ENCODE assay signal across 32 mouse cellular contexts in the genomic region with DNA sequence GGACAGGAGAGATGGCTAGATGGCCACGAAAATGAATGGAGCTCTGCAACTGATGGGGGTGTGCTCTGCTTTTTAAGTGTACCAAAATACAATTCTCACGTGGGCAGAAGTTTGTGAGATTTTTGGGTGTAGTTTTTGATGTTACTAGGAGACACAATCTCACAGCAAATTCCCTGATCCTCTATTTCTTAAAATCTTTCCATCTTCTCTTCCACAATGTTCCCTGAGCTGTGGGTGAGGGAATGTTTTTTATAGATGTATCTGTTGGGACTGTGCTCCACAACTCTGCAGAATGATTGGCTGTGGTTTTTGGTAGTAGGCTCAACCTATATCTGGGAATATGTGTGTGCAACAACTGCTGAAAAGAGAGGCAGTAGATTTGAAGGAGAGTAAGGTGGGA. TPM values are rescaled to one million over a fixed set of nuclear protein-coding genes. Genes with fewer than 3 reads are reported as not detected.
DNase-seq lines count a peak whose midpoint lies in the region; ATAC-seq and TF ChIP-seq lines count a peak whose summit lies in the region.
"Had no signal": no experiment of that assay in that cellular context is flagged by ENCODE, and none has a peak within 500 bp of the region (broad histone marks: within the 10 kb centered on the region; RNA-seq: fewer than 3 reads in every experiment).

No protein-coding gene starts in this region.

- no peak for DNase-seq in frontal cortex, postnatal 14 days (ENCODE audit: low spot score in 2 of 2)
- peak; percentile 17 to 26 for DNase-seq in left cerebral cortex, adult 9 months (ENCODE audit: low spot score in 2 of 2)
- no peak for DNase-seq in left cerebral cortex, postnatal 4 days
- peak; percentile 21 to 89 for DNase-seq in left cerebral cortex, postnatal 25 days (ENCODE audit: low spot score in 2 of 2)
- no peak for DNase-seq in left cerebral cortex, adult 2 months (ENCODE audit: extremely low spot score in 1 of 2, low spot score in 2 of 2)
- peak; percentile 71 for DNase-seq in brain, adult 2 months (ENCODE audit: low read depth, low spot score)
- no peak for DNase-seq in gastrocnemius, adult 8-10 months (ENCODE audit: low spot score in 2 of 2)
- DNase-seq: adrenal gland, adult 8-10 months; adrenal gland, postnatal 14 days; adrenal gland, postnatal 36 days; B cell, adult 2 months; cerebellum, adult 11 months; cerebellum, adult 18-20 months; cerebellum, adult 8-10 months; cerebellum, adult 9-11 months; cerebellum, postnatal 14 days; cerebellum, postnatal 36 days; embryo, embryonic 11 days had no signal

- peak; percentile 92 for ATAC-seq in frontal cortex, adult (ENCODE audit: low TSS enrichment)
- ATAC-seq: activated CD4-positive, CD25-positive, alpha-beta regulatory T cell, adult 4 months; CD4-positive, CD25-positive, alpha-beta regulatory T cell, adult 4 months; forebrain, embryonic 14.5 days; Patski had no signal

- no peak for TF ChIP-seq CTCF in left cerebral cortex, adult 2 months (IDR thresholded peaks at IDR 0.05)

- no peak overlapping the region for H3K4me3 ChIP-seq in left cerebral cortex, adult 2 months
- H3K4me3 ChIP-seq: embryonic facial prominence, embryonic 13.5 days; embryonic facial prominence, embryonic 15.5 days; erythroblast, embryonic 14.5 days; forebrain, embryonic 10.5 days; forebrain, embryonic 12.5 days had no signal

- intact Hi-C loops in left cerebral cortex, postnatal 4 days (cut with DNase I): no loop called here
- intact Hi-C loops in left cerebral cortex, postnatal 25 days (cut with DNase I): loop anchor here (5.0 to 10.0 kb wide), 2 partner anchors 76 to 372 kb away; a partner anchor contains a TSS
- intact Hi-C loops in left cerebral cortex, adult 2 months (cut with DNase I): loop anchor here (5.0 kb wide), 2 partner anchors 76 to 166 kb away; a partner anchor contains a TSS

- no peak overlapping the region for H3K27ac ChIP-seq in left cerebral cortex, adult 2 months
- H3K27ac ChIP-seq: embryonic facial prominence, embryonic 13.5 days; embryonic facial prominence, embryonic 15.5 days; forebrain, embryonic 10.5 days; forebrain, embryonic 12.5 days had no signal

RNA-seq across cellular contexts. Expression of a gene that starts 1.6 kb away (rescaled TPM):
- total RNA-seq in left cerebral cortex, postnatal 4 days (2021): not detected
- not detected for total RNA-seq in left cerebral cortex, postnatal 25 days (2021)
- not detected for total RNA-seq in left cerebral cortex, adult 2 months (2021)
- not detected for total RNA-seq in gastrocnemius, adult 8-10 months (2022)
- total RNA-seq: adrenal gland, adult 18-20 months; adrenal gland, adult 8-10 months; adrenal gland, postnatal 14 days; adrenal gland, postnatal 36 days; CH12.LX; common myeloid progenitor, adult 5-6 weeks; G1E had no signal

RNA-seq across cellular contexts. Expression of a gene that starts 5.3 kb away (rescaled TPM):
- total RNA-seq in left cerebral cortex, postnatal 4 days (2021): not detected
- not detected for total RNA-seq in left cerebral cortex, postnatal 25 days (2021)
- total RNA-seq in left cerebral cortex, adult 2 months (2021): not detected
- not detected for total RNA-seq in gastrocnemius, adult 8-10 months (2022)
- total RNA-seq: adrenal gland, adult 18-20 months; adrenal gland, adult 8-10 months; adrenal gland, postnatal 14 days; adrenal gland, postnatal 36 days; CH12.LX; common myeloid progenitor, adult 5-6 weeks; G1E had no signal

RNA-seq across cellular contexts. Expression of a gene that starts 10.6 kb away (rescaled TPM):
- total RNA-seq in left cerebral cortex, postnatal 4 days (2021): not detected
- total RNA-seq in left cerebral cortex, postnatal 25 days (2021): not detected
- not detected for total RNA-seq in left cerebral cortex, adult 2 months (2021)
- not detected for total RNA-seq in gastrocnemius, adult 8-10 months (2022)
- total RNA-seq: adrenal gland, adult 18-20 months; adrenal gland, adult 8-10 months; adrenal gland, postnatal 14 days; adrenal gland, postnatal 36 days; CH12.LX; common myeloid progenitor, adult 5-6 weeks had no signal

RNA-seq across cellular contexts. Expression of a gene that starts 13.1 kb away (rescaled TPM):
- not detected for total RNA-seq in left cerebral cortex, postnatal 4 days (2021)
- not detected for total RNA-seq in left cerebral cortex, postnatal 25 days (2021)
- not detected for total RNA-seq in left cerebral cortex, adult 2 months (2021)
- total RNA-seq in gastrocnemius, adult 8-10 months (2022): not detected
- total RNA-seq: adrenal gland, adult 18-20 months; adrenal gland, adult 8-10 months; adrenal gland, postnatal 14 days; adrenal gland, postnatal 36 days; CH12.LX; common myeloid progenitor, adult 5-6 weeks; G1E had no signal

RNA-seq across cellular contexts. Expression of a gene that starts 16.7 kb away (rescaled TPM):
- not detected for total RNA-seq in left cerebral cortex, postnatal 4 days (2021)
- not detected for total RNA-seq in left cerebral cortex, postnatal 25 days (2021)
- total RNA-seq in left cerebral cortex, adult 2 months (2021): not detected
- not detected for total RNA-seq in gastrocnemius, adult 8-10 months (2022)
- total RNA-seq: adrenal gland, adult 18-20 months; adrenal gland, adult 8-10 months; adrenal gland, postnatal 14 days; adrenal gland, postnatal 36 days; CH12.LX; common myeloid progenitor, adult 5-6 weeks; G1E had no signal

Comparison
In these comparisons a context has a peak if more than half of its experiments do, and no peak if none do; other contexts are left out.
1. DNase-seq: peak in left cerebral cortex, adult 9 months (2 of 2), left cerebral cortex, postnatal 25 days (2 of 2) and brain, adult 2 months (single experiment); none in frontal cortex, postnatal 14 days (0 of 2), left cerebral cortex, postnatal 4 days (single experiment), left cerebral cortex, adult 2 months (0 of 2) and gastrocnemius, adult 8-10 months (0 of 2).